Mouse (Mus musculus) forebrain, embryonic 13.5 days (tissue): ENCODE measurements around the gene Ddx42. TPM values are rescaled to one million over a fixed set of nuclear protein-coding genes. Genes with fewer than 3 reads are reported as not detected.

Experiments used
- ATAC-seq: fragments of 200-750 bp; cut with Nextera tagmentation; 2 replicates; pipeline ENCODE4 v1.8.0; 2017
- H3K27ac ChIP-seq: fragments of 300-500 bp; sonication (generic); 2 replicates; pipeline ENCODE4 v1.5.1; 2015; ENCODE audit warnings: inconsistent platforms, mild to moderate bottlenecking, moderate library complexity
- H3K27me3 ChIP-seq: fragments of 300-500 bp; sonication (generic); 2 replicates; pipeline ENCODE4 v1.6.1; 2015; ENCODE audit warnings: mild to moderate bottlenecking, inconsistent platforms
- H3K36me3 ChIP-seq: fragments of 300-500 bp; sonication (generic); 2 replicates; pipeline ENCODE4 v1.6.1; 2015; ENCODE audit warnings: mild to moderate bottlenecking, inconsistent platforms; ENCODE audit not compliant: poor library complexity, severe bottlenecking
- H3K4me1 ChIP-seq: fragments of 300-500 bp; sonication (generic); 2 replicates; pipeline ENCODE4 v1.6.1; 2015; ENCODE audit warnings: inconsistent platforms
- H3K4me2 ChIP-seq: fragments of 300-500 bp; sonication (generic); 2 replicates; pipeline ENCODE4 v1.6.1; 2015; ENCODE audit warnings: inconsistent platforms, mild to moderate bottlenecking, moderate library complexity
- H3K4me3 ChIP-seq: fragments of 300-500 bp; sonication (generic); 2 replicates; pipeline ENCODE4 v1.5.1; 2015; ENCODE audit warnings: mild to moderate bottlenecking, inconsistent platforms
- H3K9ac ChIP-seq: fragments of 300-500 bp; sonication (generic); 2 replicates; pipeline ENCODE4 v1.6.1; 2015; ENCODE audit warnings: mild to moderate bottlenecking, inconsistent platforms
- H3K9me3 ChIP-seq: fragments of 300-500 bp; sonication (generic); replicated peaks from 2 replicates; pipeline ENCODE4 v1.6.1; 2016; ENCODE audit warnings: inconsistent platforms
- WGBS: fragments of 180-500 bp; shearing (Covaris S2); methylation state at CpG from one replicate; pipeline ENCODE4 v1.1.7; 2015; 5-methylcytosine and 5-hydroxymethylcytosine counted together
- polyA plus RNA-seq: library from polyadenylated mRNA; unstranded; fragments of >200 nt; fragmentation: Nextera tagmentation; extraction: Ambion mirVana; gene quantifications from 2 replicates; pipeline ENCODE4 v1.2.1, GENCODE M21; 2015

The Ddx42 gene
- 93.0 and 102 TPM in 2 replicates for polyA plus RNA-seq

DNA sequence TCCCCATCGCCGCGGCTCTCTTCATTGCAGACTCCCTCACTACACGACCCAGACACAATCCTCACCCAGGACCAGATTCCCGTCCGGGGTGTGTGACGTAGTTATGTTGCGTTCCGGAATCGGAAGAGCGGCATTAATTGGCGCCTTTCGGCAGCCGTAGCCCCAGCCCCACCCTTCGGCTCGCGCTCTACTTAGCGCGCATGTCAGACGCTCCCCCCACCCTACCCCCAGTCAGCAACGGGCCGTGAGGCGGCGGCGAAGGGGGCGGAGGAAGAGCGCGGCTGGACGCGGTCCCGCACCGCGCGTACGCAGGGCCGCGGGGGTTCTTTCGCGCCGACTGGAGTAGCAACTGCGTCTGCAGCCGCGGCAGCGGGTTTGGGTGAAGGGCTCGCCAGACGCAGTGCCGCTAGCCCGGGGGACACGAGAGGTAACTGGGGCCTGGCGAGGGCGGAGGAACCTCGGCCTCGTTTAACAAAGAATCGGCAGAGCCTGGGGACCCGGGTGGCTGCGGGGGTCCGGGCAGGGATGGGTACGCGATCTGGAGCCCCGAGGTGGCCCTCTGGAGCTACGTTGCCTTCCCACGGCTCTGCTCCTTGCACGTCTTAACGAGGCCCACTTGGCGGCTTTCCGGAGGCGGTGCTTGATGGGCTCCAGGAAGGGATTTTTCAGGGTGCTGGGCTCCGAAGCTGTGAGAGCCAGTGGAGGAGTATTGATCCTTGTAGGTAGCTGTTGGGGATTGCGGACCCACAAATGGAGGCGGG, at the start of gene Ddx42:
Gene Ddx42 (plus strand): TSS at position 197 of the 761 bp plus-strand sequence.
- H3K4me1 ChIP-seq, result peaks cover 41% of the 10 kb centered on the region
- H3K27ac ChIP-seq, result peak within 1 kb of the TSS; percentile 95
- under 1% methylated on average over 70 of the region's 70 CpGs for WGBS
- H3K4me3 ChIP-seq, result peak within 1 kb of the TSS; percentile 90
- peak within 1 kb of the TSS; percentile 96 for H3K9ac ChIP-seq
- H3K27me3 ChIP-seq, result no peaks in the 10 kb centered on the region
- no peaks in the 10 kb centered on the region for H3K9me3 ChIP-seq
- peaks cover 13% of the 10 kb centered on the region for H3K36me3 ChIP-seq
- H3K4me2 ChIP-seq, result peak within 1 kb of the TSS; percentile 77
- ATAC-seq, result peak; percentile 96

- ATAC-seq, result no peak
- no peaks in the 10 kb centered on the region for H3K9me3 ChIP-seq
- H3K4me2 ChIP-seq, result no peak overlapping the region
- H3K36me3 ChIP-seq, result peaks cover 79% of the 10 kb centered on the region
- WGBS, result 85% methylated on average over 5 of the region's 5 CpGs
- H3K4me3 ChIP-seq, result no peak overlapping the region
- no peaks in the 10 kb centered on the region for H3K4me1 ChIP-seq
- no peak overlapping the region for H3K9ac ChIP-seq
- no peak overlapping the region for H3K27ac ChIP-seq
- no peaks in the 10 kb centered on the region for H3K27me3 ChIP-seq
Observed at GRCm38 (mm10) chr11:106167435-106167834, 49.3 kb upstream of the Ddx42 start.

DNA sequence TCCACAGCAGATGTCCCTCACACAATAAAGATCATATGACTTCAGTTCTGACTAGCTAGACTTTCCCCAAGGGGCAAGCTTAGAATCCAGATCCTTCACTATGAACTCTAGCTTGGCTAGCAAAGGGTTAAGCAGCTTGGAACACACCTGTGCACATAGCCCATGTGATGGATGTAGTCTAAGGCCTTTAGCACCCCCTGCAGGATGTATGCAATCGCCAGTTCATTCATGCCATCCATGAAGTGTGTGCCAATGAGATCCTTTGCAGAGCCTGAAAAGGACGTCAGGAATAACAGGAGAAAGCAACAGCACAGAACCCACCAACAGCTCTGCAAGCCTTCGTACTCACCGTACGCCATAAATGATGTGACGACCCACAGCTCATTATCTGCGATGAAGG, 45.9 kb upstream of the Ddx42 start:
- WGBS, result 73% methylated on average over 7 of the region's 7 CpGs
- no peak overlapping the region for H3K4me2 ChIP-seq
- no peaks in the 10 kb centered on the region for H3K9me3 ChIP-seq
- no peak for ATAC-seq
- H3K36me3 ChIP-seq, result peaks cover 52% of the 10 kb centered on the region
- no peak overlapping the region for H3K4me3 ChIP-seq
- H3K27me3 ChIP-seq, result no peaks in the 10 kb centered on the region
- H3K4me1 ChIP-seq, result no peaks in the 10 kb centered on the region
- no peak overlapping the region for H3K9ac ChIP-seq
- no peak overlapping the region for H3K27ac ChIP-seq

- Histone ChIP-seq H3K4me3 (no peak overlapping the region), H3K4me1 (no peaks in the 10 kb centered on the region), H3K36me3 (peaks cover 31% of the 10 kb centered on the region), H3K27me3 (no peaks in the 10 kb centered on the region), H3K27ac (no peak overlapping the region), H3K4me2 (no peak overlapping the region), H3K9me3 (no peaks in the 10 kb centered on the region), H3K9ac (no peak overlapping the region; the same call in 1 of the 2 replicates)
- ATAC-seq, result no peak
- WGBS, result 98% methylated on average over 2 of the region's 2 CpGs
Observed at GRCm38 (mm10) chr11:106173228-106173627, 43.5 kb upstream of the Ddx42 start.

DNA sequence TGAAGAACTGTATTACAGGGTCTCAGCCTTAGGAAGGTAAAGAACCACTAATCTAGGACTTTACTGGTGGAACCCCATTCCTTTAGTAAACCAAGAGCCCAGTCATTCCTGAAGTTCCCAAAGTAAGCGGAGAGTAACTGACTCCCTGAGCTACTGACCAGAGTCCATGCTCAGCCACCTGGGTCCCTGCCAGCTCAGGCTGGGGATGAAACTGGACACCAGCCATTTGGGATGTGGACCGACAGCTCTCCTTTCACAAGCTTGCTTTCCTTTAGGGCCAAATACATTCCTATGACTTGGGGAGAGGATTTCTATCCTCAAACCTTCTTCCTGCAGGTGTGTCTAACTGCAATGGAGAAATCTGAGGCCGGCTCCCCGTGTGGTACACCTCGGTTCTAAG, 42.4 kb upstream of the Ddx42 start:
- H3K36me3 ChIP-seq, result peaks cover 24% of the 10 kb centered on the region
- H3K9ac ChIP-seq, result no peak overlapping the region
- ATAC-seq, result no peak
- no peak overlapping the region for H3K27ac ChIP-seq
- no peaks in the 10 kb centered on the region for H3K27me3 ChIP-seq
- H3K4me1 ChIP-seq, result no peaks in the 10 kb centered on the region
- 84% methylated on average over 5 of the region's 5 CpGs for WGBS
- no peaks in the 10 kb centered on the region for H3K9me3 ChIP-seq
- H3K4me2 ChIP-seq, result no peak overlapping the region
- H3K4me3 ChIP-seq, result no peak overlapping the region

GRCm38 (mm10) chr11:106175081-106175480, 41.6 kb upstream of the Ddx42 start:
- Histone ChIP-seq H3K4me3 (no peak overlapping the region), H3K4me1 (no peaks in the 10 kb centered on the region), H3K9me3 (no peaks in the 10 kb centered on the region), H3K9ac (no peak overlapping the region), H3K36me3 (peaks cover 17% of the 10 kb centered on the region), H3K4me2 (no peak overlapping the region), H3K27ac (no peak overlapping the region), H3K27me3 (no peaks in the 10 kb centered on the region)
- ATAC-seq, result no peak
- WGBS, result 85% methylated on average over 3 of the region's 3 CpGs

GRCm38 (mm10) chr11:106176372-106176771, 40.4 kb upstream of the Ddx42 start:
- Histone ChIP-seq H3K27ac (no peak overlapping the region), H3K4me1 (no peaks in the 10 kb centered on the region), H3K9ac (no peak overlapping the region), H3K36me3 (peaks cover 13% of the 10 kb centered on the region), H3K9me3 (no peaks in the 10 kb centered on the region), H3K27me3 (no peaks in the 10 kb centered on the region), H3K4me3 (no peak overlapping the region), H3K4me2 (no peak overlapping the region)
- WGBS, result 92% methylated on average over 5 of the region's 5 CpGs
- ATAC-seq, result no peak

GRCm38 (mm10) chr11:106178036-106178782, 38.5 kb upstream of the Ddx42 start:
- Histone ChIP-seq H3K27me3 (no peaks in the 10 kb centered on the region), H3K4me1 (no peaks in the 10 kb centered on the region), H3K4me2 (no peak overlapping the region), H3K9me3 (no peaks in the 10 kb centered on the region), H3K36me3 (peaks cover 19% of the 10 kb centered on the region), H3K9ac (no peak overlapping the region), H3K4me3 (no peak overlapping the region), H3K27ac (no peak overlapping the region)
- ATAC-seq, result no peak
- WGBS, result 86% methylated on average over 5 of the region's 5 CpGs

DNA sequence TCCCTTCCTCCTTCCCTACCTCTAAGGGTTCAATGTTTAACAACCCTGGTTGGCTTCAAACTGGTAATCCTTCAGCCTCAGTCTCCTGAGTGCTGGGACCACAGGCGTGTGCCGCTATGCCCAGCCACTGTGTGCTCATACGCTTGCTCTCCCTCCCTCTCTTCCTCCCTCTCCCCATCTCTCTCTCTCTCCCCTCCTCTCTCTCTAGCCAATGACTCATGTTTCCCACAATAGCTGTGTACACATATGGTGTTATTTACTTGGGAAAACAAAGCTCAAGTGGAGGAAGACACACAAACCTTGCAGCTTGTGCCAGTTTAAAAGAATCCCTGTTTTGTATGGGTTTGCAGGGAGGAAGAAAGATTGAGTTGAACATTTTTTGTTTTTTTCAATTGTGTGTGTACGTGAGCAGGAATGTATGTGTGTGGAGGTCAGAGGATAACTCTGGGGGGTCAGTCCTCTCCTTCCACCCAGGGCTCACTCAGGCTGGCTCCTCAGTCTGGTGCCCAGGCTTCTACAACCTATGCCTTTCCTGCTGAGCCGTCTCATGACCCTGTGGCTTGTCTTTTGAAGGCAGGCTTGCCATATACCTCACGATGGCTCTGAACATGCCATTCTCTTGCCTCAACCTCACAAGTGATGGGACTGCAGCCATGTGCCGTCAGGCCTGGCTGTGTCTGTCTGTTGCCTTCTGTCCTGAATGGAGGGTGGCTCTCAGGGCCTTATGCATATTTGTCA, 36.8 kb upstream of the Ddx42 start:
- H3K9me3 ChIP-seq, result no peaks in the 10 kb centered on the region

DNA sequence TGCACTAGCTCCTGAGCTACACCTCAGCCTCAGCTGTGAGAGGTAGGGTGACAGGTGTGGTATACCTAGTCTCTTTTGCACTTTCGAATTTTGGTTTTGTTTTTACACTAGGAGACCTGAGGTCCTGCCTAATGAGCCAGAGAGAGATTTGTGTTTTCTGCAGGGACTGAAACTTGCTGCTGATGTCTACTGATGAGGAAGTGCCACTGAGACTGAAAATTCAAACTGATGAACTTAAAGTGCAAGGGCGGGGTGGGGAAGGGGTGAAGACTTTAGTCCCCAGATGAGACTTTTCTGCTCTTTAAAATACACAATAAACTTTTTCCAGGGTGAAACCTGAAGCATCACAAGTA, 36.3 kb upstream of the Ddx42 start:
- no peak for ATAC-seq
- Histone ChIP-seq H3K9ac (no peak overlapping the region), H3K9me3 (no peaks in the 10 kb centered on the region), H3K27ac (no peak overlapping the region), H3K4me3 (no peak overlapping the region), H3K27me3 (no peaks in the 10 kb centered on the region), H3K4me1 (no peaks in the 10 kb centered on the region), H3K36me3 (peaks cover 23% of the 10 kb centered on the region), H3K4me2 (no peak overlapping the region)
- WGBS, result 90% methylated on average over 2 of the region's 2 CpGs

More for the DNA sequence above, 36.8 kb upstream of the Ddx42 start:
- no peak overlapping the region for H3K9ac ChIP-seq
- H3K4me2 ChIP-seq, result no peak overlapping the region
- H3K27me3 ChIP-seq, result no peaks in the 10 kb centered on the region
- no peak overlapping the region for H3K27ac ChIP-seq
- 82% methylated on average over 7 of the region's 7 CpGs for WGBS
- no peak overlapping the region for H3K4me3 ChIP-seq
- no peaks in the 10 kb centered on the region for H3K4me1 ChIP-seq
- no peak for ATAC-seq
- peaks cover 23% of the 10 kb centered on the region for H3K36me3 ChIP-seq

- no peaks in the 10 kb centered on the region for H3K9me3 ChIP-seq
- 91% methylated on average over 4 of the region's 4 CpGs for WGBS
- no peaks in the 10 kb centered on the region for H3K27me3 ChIP-seq
- H3K4me3 ChIP-seq, result no peak overlapping the region
- no peak overlapping the region for H3K9ac ChIP-seq
- H3K4me2 ChIP-seq, result no peak overlapping the region
- no peak for ATAC-seq
- peaks cover 5% of the 10 kb centered on the region for H3K4me1 ChIP-seq
- H3K27ac ChIP-seq, result no peak overlapping the region
- H3K36me3 ChIP-seq, result peaks cover 22% of the 10 kb centered on the region; the same call in 1 of the 2 replicates
Observed at GRCm38 (mm10) chr11:106187326-106187725, 29.4 kb upstream of the Ddx42 start.

DNA sequence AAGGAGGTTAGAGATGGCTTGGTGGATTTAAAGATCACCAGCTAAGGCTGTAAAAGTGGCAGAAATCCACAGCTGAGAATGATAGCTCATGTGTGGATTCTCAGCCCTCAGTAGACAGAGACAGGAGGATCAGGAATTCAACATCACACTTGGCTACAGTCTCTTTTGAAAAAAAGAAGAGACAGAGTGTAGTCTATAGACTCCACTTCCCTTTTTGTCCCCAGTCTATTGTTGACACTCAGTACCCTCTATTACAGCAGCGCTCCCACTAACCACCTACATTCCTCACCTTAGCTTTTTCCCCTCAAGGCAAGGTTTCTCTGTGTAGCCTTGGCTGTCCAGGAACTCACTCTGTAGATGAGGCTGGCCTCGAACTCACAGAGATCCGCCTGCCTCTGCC, 25.0 kb upstream of the Ddx42 start:
- H3K9ac ChIP-seq, result no peak overlapping the region
- peaks cover 7% of the 10 kb centered on the region; the same call in 1 of the 2 replicates for H3K36me3 ChIP-seq
- H3K9me3 ChIP-seq, result no peaks in the 10 kb centered on the region
- H3K27me3 ChIP-seq, result no peaks in the 10 kb centered on the region
- peaks cover 16% of the 10 kb centered on the region for H3K4me1 ChIP-seq
- no peak overlapping the region for H3K4me3 ChIP-seq
- H3K4me2 ChIP-seq, result no peak overlapping the region
- H3K27ac ChIP-seq, result no peak overlapping the region
- whole genome bisulfite sequencing, result 97% methylated on average over 3 of the region's 3 CpGs
- no peak for ATAC-seq
